Mouse (Mus musculus) ES-Bruce4 (cell line): ENCODE measurements around the gene Colgalt2.

Experiments used
- CTCF ChIP-seq: IDR thresholded peaks from one replicate; pipeline ENCODE4 v1.8.1; 2011; ENCODE audit warnings: low read depth, low read length
- POLR2A ChIP-seq: IDR thresholded peaks from one replicate; pipeline ENCODE4 v1.8.1; 2011; ENCODE audit warnings: low read length; ENCODE audit not compliant: insufficient read depth

DNA sequence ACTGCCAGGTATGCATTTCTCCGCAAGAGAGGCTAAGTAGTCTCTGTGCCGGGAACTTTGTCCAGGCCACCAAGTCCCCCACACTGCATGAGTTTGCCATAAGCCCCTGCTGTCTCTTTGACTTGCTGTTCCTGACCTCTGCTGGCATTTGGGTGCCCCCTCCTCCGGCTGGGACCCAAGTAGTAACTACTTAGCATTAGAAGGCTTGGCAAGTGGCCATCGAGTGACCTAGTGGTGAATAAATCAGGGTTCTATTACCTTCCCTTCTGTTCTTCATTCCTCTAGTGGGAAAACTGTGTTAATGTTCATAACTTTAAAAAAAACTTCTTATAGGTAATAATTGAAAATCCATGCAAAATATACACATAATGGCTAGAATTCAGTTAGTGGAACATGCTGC is 9.7 kb downstream of the Colgalt2 start:
- no peak for TF ChIP-seq POLR2A
- no peak for TF ChIP-seq CTCF
